Mouse (Mus musculus) megakaryocyte, embryonic 14.5 days (primary cell): Measurements from ENCODE around the gene Krt4.

Experiments used
- FLI1 ChIP-seq: IDR thresholded peaks from 2 replicates; pipeline ENCODE4 v1.6.1; 2012; ENCODE audit warnings: low read length, inconsistent platforms, mixed read lengths
- GATA1 ChIP-seq: IDR thresholded peaks from 3 replicates; pipeline ENCODE4 v1.6.1; 2012; ENCODE audit warnings: mixed read lengths, low read length, inconsistent platforms, borderline replicate concordance

- no peak for TF ChIP-seq GATA1
- no peak for TF ChIP-seq FLI1
Observed at GRCm38 (mm10) chr15:101940274-101940829, 15.8 kb upstream of the Krt4 start, which contains the start of gene Krt79.
